8 mouse cellular contexts compared by ENCODE assay signal in the genomic region with DNA sequence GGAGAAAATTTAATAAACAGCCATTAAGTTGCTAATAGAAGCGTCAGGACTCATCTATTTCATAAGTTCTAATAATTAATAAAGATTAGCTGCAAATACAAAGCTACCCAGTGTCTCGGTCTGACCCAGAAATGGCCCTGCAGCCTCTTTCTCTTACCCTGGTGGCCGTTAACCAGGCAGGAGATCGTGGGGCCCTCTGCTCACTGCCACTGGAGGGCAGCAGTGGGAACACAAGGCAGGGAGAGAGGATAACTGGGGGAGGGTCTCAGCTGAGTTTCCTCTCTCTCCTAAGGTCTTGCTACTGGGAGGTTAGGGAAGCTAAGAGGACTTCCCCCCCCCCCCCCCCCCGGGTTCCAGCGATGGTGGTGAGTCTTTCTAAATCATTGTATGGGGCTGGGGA.
DNase-seq lines count a peak whose midpoint lies in the region; ATAC-seq and TF ChIP-seq lines count a peak whose summit lies in the region.

No protein-coding gene starts in this region.

- no peak overlapping the region; the same call in 1 of the 2 replicates for H3K27ac ChIP-seq in heart, adult 2 months
- no peak overlapping the region for H3K27ac ChIP-seq in stomach, postnatal 0 days (replicated peaks)

- H3K9me3 ChIP-seq in stomach, postnatal 0 days (ENCODE audit: control insufficient read depth, low read length), result no peaks in the 10 kb centered on the region

- peak; percentile 80 for TF ChIP-seq CTCF in heart, adult 2 months (IDR thresholded peaks at IDR 0.05)
- TF ChIP-seq CTCF in stomach, postnatal 0 days (IDR thresholded peaks at IDR 0.05; ENCODE audit: low read depth), result peak; percentile 79

- peak; percentile 37; the same call in 1 of the 2 replicates for TF ChIP-seq EP300 in heart, adult 2 months (IDR thresholded peaks at IDR 0.05; ENCODE audit: insufficient read depth, low read depth, low read length)
- TF ChIP-seq EP300 in stomach, postnatal 0 days (optimal IDR thresholded peaks at IDR 0.05), result no peak

- no peaks in the 10 kb centered on the region for H3K79me2 ChIP-seq in heart, adult 2 months (replicated peaks; ENCODE audit: control insufficient read depth, insufficient read depth, low read length)

- no peaks in the 10 kb centered on the region for H3K27me3 ChIP-seq in heart, adult 2 months (ENCODE audit: control insufficient read depth, insufficient read depth, low read length)
- H3K27me3 ChIP-seq in stomach, postnatal 0 days (ENCODE audit: control insufficient read depth, insufficient read depth, low read length), result no peaks in the 10 kb centered on the region

- DNase-seq in heart, adult 2 months, result peak in 1 of 2 experiments; percentile 55
- no peak for DNase-seq in heart, postnatal 25 days (ENCODE audit: low spot score)
- peak; percentile 18 for DNase-seq in A20 (ENCODE audit: low read depth, low spot score)
- peak; percentile 30 to 44 for DNase-seq in adrenal gland, adult 18-20 months (ENCODE audit: low spot score in 2 of 2)
- peak; percentile 65 to 70 for DNase-seq in kidney, postnatal 4 days
- DNase-seq in stomach, postnatal 0 days (ENCODE audit: low spot score), result peak; percentile 45
- no peak for DNase-seq in Muller cell, postnatal 12 days (ENCODE audit: inconsistent ontology term)

- intact Hi-C loops in heart, adult 2 months (cut with DNase I), result loop anchor here (2.0 to 5.0 kb wide), 4 partner anchors 84 to 400 kb away; no protein-coding TSS in a partner anchor
- intact Hi-C loops in heart, postnatal 25 days (cut with DNase I), result loop anchor here (5.0 kb wide), 1 partner anchor 120 kb away; no protein-coding TSS in a partner anchor

- 27% methylated on average over 6 of the region's 6 CpGs for WGBS in heart, adult 2 months
- WGBS in stomach, postnatal 0 days, result 17% methylated on average over 6 of the region's 6 CpGs

- ATAC-seq in stomach, postnatal 0 days (ENCODE audit: low FRiP score, low TSS enrichment), result no peak
- ATAC-seq in frontal cortex, adult (ENCODE audit: low TSS enrichment), result no peak

- H3K4me1 ChIP-seq in heart, adult 2 months (ENCODE audit: control insufficient read depth, insufficient read depth, low read length), result peaks cover 12% of the 10 kb centered on the region
- 0 out of 2 replicates have a peak, but pooled peaks cover 2% of the 10 kb centered on the region for H3K4me1 ChIP-seq in stomach, postnatal 0 days (replicated peaks; ENCODE audit: control insufficient read depth, insufficient read depth)

- H3K36me3 ChIP-seq in heart, adult 2 months (ENCODE audit: control insufficient read depth, insufficient read depth, low read length), result no peaks in the 10 kb centered on the region
- no peaks in the 10 kb centered on the region for H3K36me3 ChIP-seq in stomach, postnatal 0 days (ENCODE audit: control insufficient read depth, insufficient read depth, low read length)

- no peak for TF ChIP-seq POLR2A in heart, adult 2 months (IDR thresholded peaks at IDR 0.05; ENCODE audit: insufficient read depth, low read depth, low read length)

- no peak overlapping the region for H3K9ac ChIP-seq in heart, adult 2 months (ENCODE audit: low read depth, low read length)
- H3K9ac ChIP-seq in stomach, postnatal 0 days (ENCODE audit: low read length), result no peak overlapping the region

- no peak overlapping the region for H3K4me3 ChIP-seq in heart, adult 2 months
- no peak overlapping the region for H3K4me3 ChIP-seq in stomach, postnatal 0 days (ENCODE audit: low read depth, low read length)

- H3K4me2 ChIP-seq in stomach, postnatal 0 days (replicated peaks; ENCODE audit: low read depth), result no peak overlapping the region

Comparison
In these comparisons a context has a peak if more than half of its experiments do, and no peak if none do; other contexts are left out.
1. DNase-seq: peak in A20 (single experiment), adrenal gland, adult 18-20 months (2 of 2), kidney, postnatal 4 days (2 of 2) and stomach, postnatal 0 days (single experiment); none in heart, postnatal 25 days (single experiment) and Muller cell, postnatal 12 days (single experiment).